8 mouse cellular contexts compared by ENCODE assay signal in the genomic region with DNA sequence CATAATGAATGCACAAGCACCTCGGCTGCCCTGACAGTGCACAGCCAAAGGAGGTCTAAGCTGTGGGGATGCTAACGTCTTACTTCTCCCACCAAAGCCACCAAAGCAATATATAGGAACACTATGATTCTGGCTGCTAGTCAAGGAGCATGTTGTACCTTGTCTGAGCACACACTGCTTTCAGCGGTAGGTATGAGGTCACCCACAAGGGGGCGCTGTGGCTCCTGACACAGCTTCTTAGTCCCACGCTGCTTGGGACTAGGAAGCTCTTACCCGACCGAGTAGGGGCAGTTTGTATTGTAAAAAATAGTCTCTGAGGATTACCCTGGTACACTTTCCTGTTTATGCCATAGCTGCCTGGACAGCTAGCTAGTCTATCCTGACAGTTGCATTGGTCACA. TPM values are rescaled to one million over a fixed set of nuclear protein-coding genes. Genes with fewer than 3 reads are reported as not detected.
DNase-seq lines count a peak whose midpoint lies in the region; ATAC-seq and TF ChIP-seq lines count a peak whose summit lies in the region.

No protein-coding gene starts in this region.

- no peak overlapping the region for H3K9ac ChIP-seq in forebrain, embryonic 12.5 days

- H3K4me2 ChIP-seq in forebrain, embryonic 12.5 days, result no peak overlapping the region

- peak; percentile 76 for DNase-seq in forebrain, embryonic 10.5 days (ENCODE audit: extremely low spot score, low spot score)
- DNase-seq in adrenal gland, postnatal 14 days, result peak; percentile 90
- DNase-seq in embryo, embryonic 9.5 days (ENCODE audit: extremely low spot score), result peak; percentile 66
- peak; percentile 67 to 81 for DNase-seq in heart, postnatal 36 days
- peak; percentile 46 to 79 for DNase-seq in layer of hippocampus, postnatal 25 days (ENCODE audit: extremely low spot score in 1 of 2, low spot score in 1 of 2)
- DNase-seq in spleen, adult 2 months (ENCODE audit: low read depth in 1 of 2, low spot score in 2 of 2), result peak; percentile 48 to 70

- H3K27me3 ChIP-seq in forebrain, embryonic 10.5 days (ENCODE audit: poor library complexity, severe bottlenecking), result no peaks in the 10 kb centered on the region
- no peaks in the 10 kb centered on the region for H3K27me3 ChIP-seq in forebrain, embryonic 12.5 days
- no peaks in the 10 kb centered on the region for H3K27me3 ChIP-seq in megakaryocyte, embryonic 14.5 days (replicated peaks)
- H3K27me3 ChIP-seq in spleen, adult 2 months (ENCODE audit: control insufficient read depth, insufficient read depth, low read length), result no peaks in the 10 kb centered on the region

- no peaks in the 10 kb centered on the region for H3K9me3 ChIP-seq in forebrain, embryonic 10.5 days
- no peaks in the 10 kb centered on the region for H3K9me3 ChIP-seq in forebrain, embryonic 12.5 days
- H3K9me3 ChIP-seq in megakaryocyte, embryonic 14.5 days, result no peaks in the 10 kb centered on the region

- peaks cover 6% of the 10 kb centered on the region for H3K4me1 ChIP-seq in forebrain, embryonic 10.5 days
- no peaks in the 10 kb centered on the region for H3K4me1 ChIP-seq in forebrain, embryonic 12.5 days
- peaks cover 49% of the 10 kb centered on the region for H3K4me1 ChIP-seq in megakaryocyte, embryonic 14.5 days
- H3K4me1 ChIP-seq in spleen, adult 2 months (ENCODE audit: control insufficient read depth, insufficient read depth, insufficient read length), result 0 out of 2 replicates have a peak, but pooled peaks cover 3% of the 10 kb centered on the region

- no peak for ATAC-seq in forebrain, embryonic 12.5 days (ENCODE audit: low FRiP score)

- H3K36me3 ChIP-seq in forebrain, embryonic 10.5 days (replicated peaks), result no peaks in the 10 kb centered on the region
- no peaks in the 10 kb centered on the region for H3K36me3 ChIP-seq in forebrain, embryonic 12.5 days (replicated peaks)
- no peaks in the 10 kb centered on the region for H3K36me3 ChIP-seq in megakaryocyte, embryonic 14.5 days (replicated peaks; ENCODE audit: low read length)
- no peaks in the 10 kb centered on the region for H3K36me3 ChIP-seq in spleen, adult 2 months (ENCODE audit: control insufficient read depth, insufficient read depth, low read length)

- no peak overlapping the region for H3K4me3 ChIP-seq in forebrain, embryonic 10.5 days
- no peak overlapping the region for H3K4me3 ChIP-seq in forebrain, embryonic 12.5 days (replicated peaks)
- H3K4me3 ChIP-seq in megakaryocyte, embryonic 14.5 days (replicated peaks), result peak overlapping the region; percentile 62
- no peak overlapping the region for H3K4me3 ChIP-seq in spleen, adult 2 months (ENCODE audit: extremely low read depth, insufficient read depth, insufficient read length)

- no peak overlapping the region for H3K27ac ChIP-seq in forebrain, embryonic 10.5 days
- H3K27ac ChIP-seq in forebrain, embryonic 12.5 days, result no peak overlapping the region
- H3K27ac ChIP-seq in spleen, adult 2 months (ENCODE audit: insufficient read depth, low read length), result no peak overlapping the region

- 13% methylated on average over 7 of the region's 7 CpGs for WGBS in forebrain, embryonic 10.5 days
- 12% methylated on average over 7 of the region's 7 CpGs for WGBS in forebrain, embryonic 12.5 days
- WGBS in spleen, adult 2 months, result 13% methylated on average over 7 of the region's 7 CpGs

- no peak for TF ChIP-seq POLR2A in spleen, adult 2 months (IDR thresholded peaks at IDR 0.05; ENCODE audit: low read depth, low read length)

- TF ChIP-seq CTCF in spleen, adult 2 months (IDR thresholded peaks at IDR 0.05; ENCODE audit: extremely low read depth, insufficient read depth, insufficient read length, insufficient replicate concordance), result peak; percentile 78; the same call in 1 of the 2 replicates

- intact Hi-C loops in heart, postnatal 36 days (cut with DNase I), result loop anchor here (10.0 kb wide), 1 partner anchor 323 kb away; no protein-coding TSS in a partner anchor

RNA-seq across cellular contexts. Expression of a gene that starts 7.4 kb away (rescaled TPM):
- 21.5 and 22.0 TPM in 2 replicates for polyA plus RNA-seq in forebrain, embryonic 10.5 days (2016; fragmentation: Nextera tagmentation; extraction: Ambion mirVana)
- 23.1 and 24.1 TPM in 2 replicates for polyA plus RNA-seq in forebrain, embryonic 12.5 days (2016; fragmentation: Nextera tagmentation; extraction: Ambion mirVana)
- 17.4 and 20.4 TPM in 2 replicates for total RNA-seq in adrenal gland, postnatal 14 days (2021)
- 10 to 100 TPM; 13.8 to 14.7 TPM for total RNA-seq in heart, postnatal 36 days (2021)
- total RNA-seq in layer of hippocampus, postnatal 25 days (2021), result 10 to 100 TPM; 22.0 to 22.9 TPM
- 29.4 and 46.8 TPM in 2 replicates for polyA plus RNA-seq in megakaryocyte, embryonic 14.5 days (2012; ENCODE audit: insufficient read depth, low replicate concordance)
- 11.2 and 17.9 TPM in 2 replicates for polyA plus RNA-seq in spleen, adult 2 months (2012; rRNA removed)

RNA-seq across cellular contexts. Expression of a gene that starts 48.9 kb away (rescaled TPM):
- 4.5 and 6.7 TPM in 2 replicates for polyA plus RNA-seq in forebrain, embryonic 10.5 days (2016; fragmentation: Nextera tagmentation; extraction: Ambion mirVana)
- 7.2 TPM in 2 replicates for polyA plus RNA-seq in forebrain, embryonic 12.5 days (2016; fragmentation: Nextera tagmentation; extraction: Ambion mirVana)
- total RNA-seq in adrenal gland, postnatal 14 days (2021), result 9.3 and 10.6 TPM in 2 replicates
- total RNA-seq in heart, postnatal 36 days (2021), result 1 to 10 TPM; 5.5 to 6.5 TPM
- total RNA-seq in layer of hippocampus, postnatal 25 days (2021), result 10 to 100 TPM; 11.4 to 12.7 TPM
- 1.7 and 6.4 TPM in 2 replicates for polyA plus RNA-seq in megakaryocyte, embryonic 14.5 days (2012; ENCODE audit: insufficient read depth, low replicate concordance)
- polyA plus RNA-seq in spleen, adult 2 months (2012; rRNA removed), result 21.8 and 26.2 TPM in 2 replicates

RNA-seq across cellular contexts. Expression of a gene that starts 49.8 kb away (rescaled TPM):
- 18.9 and 22.9 TPM in 2 replicates for polyA plus RNA-seq in forebrain, embryonic 10.5 days (2016; fragmentation: Nextera tagmentation; extraction: Ambion mirVana)
- 24.7 and 30.5 TPM in 2 replicates for polyA plus RNA-seq in forebrain, embryonic 12.5 days (2016; fragmentation: Nextera tagmentation; extraction: Ambion mirVana)
- total RNA-seq in adrenal gland, postnatal 14 days (2021), result 38.4 and 40.1 TPM in 2 replicates
- 10 to 100 TPM in 1 of 2 experiments, 1 to 10 TPM in 1; 7.7 to 10.3 TPM for total RNA-seq in heart, postnatal 36 days (2021)
- 10 to 100 TPM; 30.9 to 31.1 TPM for total RNA-seq in layer of hippocampus, postnatal 25 days (2021)
- polyA plus RNA-seq in megakaryocyte, embryonic 14.5 days (2012; ENCODE audit: insufficient read depth, low replicate concordance), result 3.8 and 26.0 TPM in 2 replicates
- polyA plus RNA-seq in spleen, adult 2 months (2012; rRNA removed), result 15.5 and 20.8 TPM in 2 replicates
